Mouse (Mus musculus) lung, adult 2 months (tissue): ENCODE measurements at regions not wholly inside any gene's neighbourhood (a gene's known extent, or its start where the extent isn't known, plus 50 kb on each side); places are given as distances from the start of the nearest gene placed in this dataset.
"Not testable (repeated sequence)": the region's sequence is repeated elsewhere in the genome, so short reads cannot be mapped to it uniquely, and the experiment has no call there.

Experiments
- CTCF ChIP-seq: fragments of 200-500 bp; IDR thresholded peaks from 2 replicates; pipeline ENCODE4 v1.5.1; 2011; ENCODE audit warnings: mild to moderate bottlenecking, low read length, control low read depth; ENCODE audit not compliant: insufficient read depth
- POLR2A ChIP-seq: fragments of 200-500 bp; IDR thresholded peaks from 2 replicates; pipeline ENCODE4 v1.6.1; 2011; ENCODE audit warnings: low read depth, mild to moderate bottlenecking, control low read depth, low read length, borderline replicate concordance; ENCODE audit errors: extremely low read depth

DNA sequence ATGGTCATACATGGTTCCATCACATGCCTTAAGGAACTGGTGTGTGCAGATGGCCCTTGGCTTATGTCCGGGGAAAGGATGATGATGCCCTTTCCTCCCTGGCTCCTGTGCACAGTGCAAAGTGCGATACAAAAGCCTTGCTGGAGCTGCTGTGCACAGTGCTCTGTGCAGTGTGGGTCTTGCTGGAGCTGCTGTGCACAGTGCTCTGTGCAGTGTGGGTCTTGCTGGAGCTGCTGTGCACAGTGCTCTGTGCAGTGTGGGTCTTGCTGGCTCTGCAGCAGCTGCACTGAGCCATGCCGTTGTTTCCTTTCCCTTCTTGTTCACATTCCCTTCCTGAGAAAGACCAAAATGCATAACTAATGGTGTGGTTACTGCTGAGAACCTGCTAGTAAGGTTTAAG lies 81.2 kb upstream of the Shb start:
- TF ChIP-seq CTCF, POLR2A: not testable (repeated sequence)
